Mouse (Mus musculus) liver, embryonic 14.5 days (tissue): Measurements from ENCODE around the gene Gm49661.

ENCODE experiments used
- CTCF ChIP-seq: IDR thresholded peaks from 2 replicates; pipeline ENCODE4 v1.5.1; 2016; ENCODE audit warnings: antibody characterized with exemption, low read depth, control low read depth
- EP300 ChIP-seq: IDR thresholded peaks from 2 replicates; pipeline ENCODE4 v1.6.1; 2016; ENCODE audit warnings: antibody characterized with exemption, low read depth

DNA sequence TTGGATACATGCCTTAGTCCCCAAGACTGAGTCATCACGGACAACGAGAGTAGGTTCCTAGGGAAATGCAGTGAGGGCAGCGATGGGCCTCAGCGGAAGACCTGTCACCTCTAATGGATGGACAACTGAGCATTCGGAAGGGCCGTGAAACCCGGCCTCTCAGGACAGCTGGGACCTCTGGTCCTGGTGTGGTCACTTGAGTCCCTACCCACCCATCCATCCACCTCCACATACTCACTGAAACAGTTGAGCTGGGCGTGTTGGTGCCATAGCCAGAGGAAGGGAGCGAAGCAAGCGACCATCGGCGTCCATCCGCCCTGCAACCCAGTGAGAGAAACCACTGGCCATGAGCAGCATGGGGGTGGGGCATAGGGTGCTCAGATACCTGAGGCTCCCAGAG, 38.7 kb downstream of the Gm49661 start:
- TF ChIP-seq CTCF (no peak), EP300 (no peak)
